Mouse (Mus musculus): ENCODE measurements around the gene Nek1. TPM values are rescaled to one million over a fixed set of nuclear protein-coding genes. Genes with fewer than 3 reads are reported as not detected.

The Nek1 gene
- polyA plus RNA-seq, 1 experiment from 2014 or later = 12.6 TPM

GRCm38 (mm10) chr8:61127299-61127861 lies 134.4 kb downstream of the Nek1 start:
- no peak overlapping the region for H3K4me3 ChIP-seq (ENCODE audit: control insufficient read depth in 1 of 2, insufficient read depth in 1 of 2, low read depth in 1 of 2, low read length in 2 of 2)
- H3K27me3 ChIP-seq (ENCODE audit: control insufficient read depth, insufficient read depth, low read length) = no peaks in the 10 kb centered on the region
- no peaks in the 10 kb centered on the region for H3K4me1 ChIP-seq (ENCODE audit: control insufficient read depth in 2 of 2, insufficient read depth in 2 of 2, low read length in 2 of 2)
- WGBS = 81% methylated on average over 2 of the region's 2 CpGs
- no peak overlapping the region for H3K9ac ChIP-seq (ENCODE audit: low read length)
- ATAC-seq (ENCODE audit: insufficient number of reproducible peaks, insufficient read depth, low FRiP score, low read depth) = no peak
- no peaks in the 10 kb centered on the region for H3K9me3 ChIP-seq (ENCODE audit: control insufficient read depth, low read length)
- no peak overlapping the region for H3K4me2 ChIP-seq (ENCODE audit: low read length)
- H3K36me3 ChIP-seq (ENCODE audit: control insufficient read depth, insufficient read depth, low read length) = peaks cover 19% of the 10 kb centered on the region
- H3K27ac ChIP-seq (replicated peaks in 1 of 2; ENCODE audit: control insufficient read depth in 1 of 2, insufficient read depth in 1 of 2, low read depth in 2 of 2, low read length in 2 of 2) = no peak overlapping the region

GRCm38 (mm10) chr8:61132561-61133134 lies 139.7 kb downstream of the Nek1 start:
- Histone ChIP-seq H3K4me2 (ENCODE audit: low read length) (no peak overlapping the region), H3K36me3 (ENCODE audit: control insufficient read depth, insufficient read depth, low read length) (0 out of 2 replicates have a peak, but pooled peaks cover 4% of the 10 kb centered on the region), H3K4me3 (ENCODE audit: control insufficient read depth in 1 of 2, insufficient read depth in 1 of 2, low read depth in 1 of 2, low read length in 2 of 2) (no peak overlapping the region), H3K4me1 (ENCODE audit: control insufficient read depth in 2 of 2, insufficient read depth in 2 of 2, low read length in 2 of 2) (no peaks in the 10 kb centered on the region), H3K9ac (ENCODE audit: low read length) (no peak overlapping the region), H3K27ac (replicated peaks in 1 of 2; ENCODE audit: control insufficient read depth in 1 of 2, insufficient read depth in 1 of 2, low read depth in 2 of 2, low read length in 2 of 2) (no peak overlapping the region), H3K27me3 (ENCODE audit: control insufficient read depth, insufficient read depth, low read length) (no peaks in the 10 kb centered on the region), H3K9me3 (ENCODE audit: control insufficient read depth, low read length) (0 out of 2 replicates have a peak, but pooled peaks cover 5% of the 10 kb centered on the region)
- ATAC-seq (ENCODE audit: insufficient number of reproducible peaks, insufficient read depth, low FRiP score, low read depth) = no peak
- 84% methylated on average over 4 of the region's 4 CpGs for WGBS

- ATAC-seq (ENCODE audit: insufficient number of reproducible peaks, insufficient read depth, low FRiP score, low read depth) = no peak
- Histone ChIP-seq H3K9ac (ENCODE audit: low read length) (no peak overlapping the region), H3K36me3 (ENCODE audit: control insufficient read depth, insufficient read depth, low read length) (no peaks in the 10 kb centered on the region), H3K4me1 (ENCODE audit: control insufficient read depth in 2 of 2, insufficient read depth in 2 of 2, low read length in 2 of 2) (no peaks in the 10 kb centered on the region), H3K4me2 (ENCODE audit: low read length) (no peak overlapping the region), H3K4me3 (ENCODE audit: control insufficient read depth in 1 of 2, insufficient read depth in 1 of 2, low read depth in 1 of 2, low read length in 2 of 2) (no peak overlapping the region), H3K9me3 (ENCODE audit: control insufficient read depth, low read length) (no peaks in the 10 kb centered on the region), H3K27ac (replicated peaks in 1 of 2; ENCODE audit: control insufficient read depth in 1 of 2, insufficient read depth in 1 of 2, low read depth in 2 of 2, low read length in 2 of 2) (no peak overlapping the region), H3K27me3 (ENCODE audit: control insufficient read depth, insufficient read depth, low read length) (no peaks in the 10 kb centered on the region)
- 75% methylated on average over 6 of the region's 6 CpGs for WGBS
Measured at GRCm38 (mm10) chr8:61141869-61142268, 148.9 kb downstream of the Nek1 start.

GRCm38 (mm10) chr8:61142302-61142701 lies 149.3 kb downstream of the Nek1 start:
- Histone ChIP-seq H3K27ac (replicated peaks in 1 of 2; ENCODE audit: control insufficient read depth in 1 of 2, insufficient read depth in 1 of 2, low read depth in 2 of 2, low read length in 2 of 2) (no peak overlapping the region), H3K4me1 (ENCODE audit: control insufficient read depth in 2 of 2, insufficient read depth in 2 of 2, low read length in 2 of 2) (no peaks in the 10 kb centered on the region), H3K9me3 (ENCODE audit: control insufficient read depth, low read length) (no peaks in the 10 kb centered on the region), H3K36me3 (ENCODE audit: control insufficient read depth, insufficient read depth, low read length) (no peaks in the 10 kb centered on the region), H3K9ac (ENCODE audit: low read length) (no peak overlapping the region), H3K27me3 (ENCODE audit: control insufficient read depth, insufficient read depth, low read length) (no peaks in the 10 kb centered on the region), H3K4me2 (ENCODE audit: low read length) (no peak overlapping the region), H3K4me3 (ENCODE audit: control insufficient read depth in 1 of 2, insufficient read depth in 1 of 2, low read depth in 1 of 2, low read length in 2 of 2) (no peak overlapping the region)
- ATAC-seq (ENCODE audit: insufficient number of reproducible peaks, insufficient read depth, low FRiP score, low read depth) = no peak
- 58% methylated on average over 3 of the region's 3 CpGs for WGBS

GRCm38 (mm10) chr8:61142845-61143244 lies 149.8 kb downstream of the Nek1 start:
- no peak overlapping the region for H3K4me3 ChIP-seq (ENCODE audit: control insufficient read depth in 1 of 2, insufficient read depth in 1 of 2, low read depth in 1 of 2, low read length in 2 of 2)
- H3K4me2 ChIP-seq (ENCODE audit: low read length) = no peak overlapping the region
- no peaks in the 10 kb centered on the region for H3K9me3 ChIP-seq (ENCODE audit: control insufficient read depth, low read length)
- ATAC-seq (ENCODE audit: insufficient number of reproducible peaks, insufficient read depth, low FRiP score, low read depth) = no peak
- no peak overlapping the region for H3K9ac ChIP-seq (ENCODE audit: low read length)
- no peaks in the 10 kb centered on the region for H3K27me3 ChIP-seq (ENCODE audit: control insufficient read depth, insufficient read depth, low read length)
- no peaks in the 10 kb centered on the region for H3K4me1 ChIP-seq (ENCODE audit: control insufficient read depth in 2 of 2, insufficient read depth in 2 of 2, low read length in 2 of 2)
- H3K36me3 ChIP-seq (ENCODE audit: control insufficient read depth, insufficient read depth, low read length) = no peaks in the 10 kb centered on the region
- no peak overlapping the region for H3K27ac ChIP-seq (replicated peaks in 1 of 2; ENCODE audit: control insufficient read depth in 1 of 2, insufficient read depth in 1 of 2, low read depth in 2 of 2, low read length in 2 of 2)

GRCm38 (mm10) chr8:61148728-61149127 lies 155.7 kb downstream of the Nek1 start:
- H3K4me3 ChIP-seq (ENCODE audit: control insufficient read depth in 1 of 2, insufficient read depth in 1 of 2, low read depth in 1 of 2, low read length in 2 of 2) = no peak overlapping the region
- H3K9ac ChIP-seq (ENCODE audit: low read length) = no peak overlapping the region
- no peak for ATAC-seq (ENCODE audit: insufficient number of reproducible peaks, insufficient read depth, low FRiP score, low read depth)
- no peak overlapping the region for H3K4me2 ChIP-seq (ENCODE audit: low read length)
- H3K4me1 ChIP-seq (ENCODE audit: control insufficient read depth in 2 of 2, insufficient read depth in 2 of 2, low read length in 2 of 2) = no peaks in the 10 kb centered on the region
- 89% methylated on average over 5 of the region's 5 CpGs for WGBS
- no peaks in the 10 kb centered on the region for H3K27me3 ChIP-seq (ENCODE audit: control insufficient read depth, insufficient read depth, low read length)
- no peaks in the 10 kb centered on the region for H3K36me3 ChIP-seq (ENCODE audit: control insufficient read depth, insufficient read depth, low read length)
- H3K9me3 ChIP-seq (ENCODE audit: control insufficient read depth, low read length) = no peaks in the 10 kb centered on the region
- no peak overlapping the region for H3K27ac ChIP-seq (replicated peaks in 1 of 2; ENCODE audit: control insufficient read depth in 1 of 2, insufficient read depth in 1 of 2, low read depth in 2 of 2, low read length in 2 of 2)

GRCm38 (mm10) chr8:61150596-61150995 lies 157.6 kb downstream of the Nek1 start:
- WGBS = 65% methylated on average over 4 of the region's 4 CpGs
- Histone ChIP-seq H3K27ac (replicated peaks in 1 of 2; ENCODE audit: control insufficient read depth in 1 of 2, insufficient read depth in 1 of 2, low read depth in 2 of 2, low read length in 2 of 2) (no peak overlapping the region), H3K9ac (ENCODE audit: low read length) (no peak overlapping the region), H3K4me3 (ENCODE audit: control insufficient read depth in 1 of 2, insufficient read depth in 1 of 2, low read depth in 1 of 2, low read length in 2 of 2) (no peak overlapping the region), H3K4me2 (ENCODE audit: low read length) (no peak overlapping the region), H3K9me3 (ENCODE audit: control insufficient read depth, low read length) (no peaks in the 10 kb centered on the region), H3K27me3 (ENCODE audit: control insufficient read depth, insufficient read depth, low read length) (no peaks in the 10 kb centered on the region), H3K36me3 (ENCODE audit: control insufficient read depth, insufficient read depth, low read length) (no peaks in the 10 kb centered on the region), H3K4me1 (ENCODE audit: control insufficient read depth in 2 of 2, insufficient read depth in 2 of 2, low read length in 2 of 2) (no peaks in the 10 kb centered on the region)
- no peak for ATAC-seq (ENCODE audit: insufficient number of reproducible peaks, insufficient read depth, low FRiP score, low read depth)

- H3K4me2 ChIP-seq (ENCODE audit: low read length) = no peak overlapping the region
- H3K9me3 ChIP-seq (ENCODE audit: control insufficient read depth, low read length) = no peaks in the 10 kb centered on the region
- no peak for ATAC-seq (ENCODE audit: insufficient number of reproducible peaks, insufficient read depth, low FRiP score, low read depth)
- no peak overlapping the region for H3K9ac ChIP-seq (ENCODE audit: low read length)
- no peaks in the 10 kb centered on the region for H3K27me3 ChIP-seq (ENCODE audit: control insufficient read depth, insufficient read depth, low read length)
- no peak overlapping the region for H3K27ac ChIP-seq (replicated peaks in 1 of 2; ENCODE audit: control insufficient read depth in 1 of 2, insufficient read depth in 1 of 2, low read depth in 2 of 2, low read length in 2 of 2)
- 61% methylated on average over 1 of the region's 1 CpGs for WGBS
- no peaks in the 10 kb centered on the region for H3K4me1 ChIP-seq (ENCODE audit: control insufficient read depth in 2 of 2, insufficient read depth in 2 of 2, low read length in 2 of 2)
- no peaks in the 10 kb centered on the region for H3K36me3 ChIP-seq (ENCODE audit: control insufficient read depth, insufficient read depth, low read length)
- H3K4me3 ChIP-seq (ENCODE audit: control insufficient read depth in 1 of 2, insufficient read depth in 1 of 2, low read depth in 1 of 2, low read length in 2 of 2) = no peak overlapping the region
Measured at GRCm38 (mm10) chr8:61156406-61156805, 163.4 kb downstream of the Nek1 start.
